Mouse (Mus musculus) adrenal gland, postnatal 4 days (tissue): ENCODE results near the gene Tnni3. TPM values are rescaled to one million over a fixed set of nuclear protein-coding genes. Genes with fewer than 3 reads are reported as not detected.
"Not testable (repeated sequence)": the region's sequence is repeated elsewhere in the genome, so short reads cannot be mapped to it uniquely, and the experiment has no call there.

Source experiments
- DNase-seq, 2 experiments: peaks; one replicate each; pipeline ENCODE4 v3.0.0; 2021 to 2022; ENCODE audit warnings: low spot score in 2 of 2, mixed read lengths in 2 of 2
- long read RNA-seq, 2 experiments: library from polyadenylated mRNA; stranded (forward); transcript quantifications; one replicate each; pipeline ENCODE4 v2.0.0; 2021
- total RNA-seq, 2 experiments: library from RNA; stranded (reverse); gene quantifications; 2 replicates each; pipeline ENCODE4 v1.2.3; 2021

Tnni3 gene
- total RNA-seq, result 1 to 10 TPM; 1.0 to 1.7 TPM
- long read RNA-seq, experiment 1, result 0 reads
- long read RNA-seq, experiment 2, result 0 reads

DNA sequence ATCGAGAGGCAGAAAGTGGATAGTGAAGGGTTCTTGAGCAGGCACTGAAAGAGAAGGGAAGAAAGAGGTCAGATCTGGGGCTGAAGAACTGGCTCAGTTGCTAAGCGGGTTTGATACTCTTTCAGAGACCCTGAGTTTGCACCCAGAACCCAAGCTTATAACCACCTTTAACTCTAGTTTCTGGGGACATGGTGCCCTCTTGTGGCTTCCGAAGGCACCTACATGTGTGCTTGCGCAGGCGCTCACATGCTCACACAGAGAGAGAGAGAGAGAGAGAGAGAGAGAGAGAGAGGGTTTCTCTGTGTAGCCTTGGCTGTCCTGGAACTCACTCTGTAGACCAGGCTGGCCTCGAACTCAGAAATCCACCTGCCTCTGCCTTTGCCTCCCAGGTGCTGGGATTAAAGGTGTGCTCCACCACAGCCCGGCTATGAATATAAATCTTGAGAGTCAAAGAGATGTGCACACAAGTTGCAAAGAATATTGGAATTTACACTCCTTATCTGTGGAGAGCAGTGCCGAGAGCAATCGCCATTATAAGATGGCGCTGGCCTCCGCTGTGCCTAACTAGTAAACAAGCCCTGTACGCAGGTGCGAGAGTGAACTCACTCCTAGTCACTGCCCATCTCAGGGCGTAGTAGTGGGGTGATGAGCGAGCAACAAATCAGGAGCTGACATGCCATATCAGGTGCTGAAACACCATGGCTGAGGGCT lies at the start of gene Tnni3:
TSS of gene Tnni3 (minus strand) at position 18 of the 711 bp plus-strand sequence.
- DNase-seq, result not testable (repeated sequence)

- not testable (repeated sequence) for DNase-seq
Measured at GRCm38 (mm10) chr7:4572361-4572760, 48.3 kb upstream of the Tnni3 start.

DNA sequence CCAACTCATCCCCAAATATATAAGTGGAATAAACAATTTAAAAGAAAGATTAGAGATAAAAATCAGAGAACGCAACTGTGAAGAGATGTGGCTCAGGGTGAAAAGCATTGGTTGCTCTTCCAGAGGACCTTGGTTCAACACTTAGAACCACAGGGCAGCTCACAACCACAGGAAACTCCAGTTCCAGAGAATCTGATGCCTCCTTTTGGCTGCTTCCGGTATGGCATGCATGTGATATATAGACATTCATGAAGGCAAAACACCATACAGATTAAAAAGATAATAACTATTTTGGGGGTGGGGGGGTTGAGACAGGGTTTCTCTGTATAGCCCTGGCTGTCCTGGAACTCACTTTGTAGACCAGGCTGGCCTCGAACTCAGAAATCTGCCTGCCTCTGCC lies 38.6 kb upstream of the Tnni3 start:
- DNase-seq, result no peak

- DNase-seq, result no peak
Measured at GRCm38 (mm10) chr7:4557167-4557560, 33.1 kb upstream of the Tnni3 start.

GRCm38 (mm10) chr7:4556256-4557166 lies 32.5 kb upstream of the Tnni3 start:
- DNase-seq, result peak; percentile 44 to 47

DNA sequence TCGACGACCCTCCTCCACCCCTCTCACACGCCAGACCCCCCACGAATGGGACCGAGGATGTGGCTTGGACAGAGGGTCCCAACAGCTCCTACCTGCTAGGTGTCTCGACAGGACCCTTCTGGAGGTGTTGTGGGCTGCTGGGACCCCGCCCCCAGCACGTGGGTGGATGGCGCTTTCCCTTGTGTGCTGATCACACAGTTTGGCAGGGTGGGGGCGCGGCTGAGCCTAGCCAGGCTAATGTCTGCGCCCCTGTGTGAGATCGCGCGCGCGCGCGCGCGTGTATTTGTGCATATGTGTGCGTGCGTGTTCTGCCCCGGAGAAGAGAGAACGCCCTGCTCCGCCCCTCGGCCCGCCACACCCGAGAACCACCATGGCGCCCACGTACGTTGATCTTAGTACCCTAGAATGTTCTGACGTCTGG lies 23.2 kb upstream of the Tnni3 start, which contains the start of gene Syt5:
TSS of gene Syt5 (minus strand) at position 321 of the 421 bp plus-strand sequence.
- no peak for DNase-seq

DNA sequence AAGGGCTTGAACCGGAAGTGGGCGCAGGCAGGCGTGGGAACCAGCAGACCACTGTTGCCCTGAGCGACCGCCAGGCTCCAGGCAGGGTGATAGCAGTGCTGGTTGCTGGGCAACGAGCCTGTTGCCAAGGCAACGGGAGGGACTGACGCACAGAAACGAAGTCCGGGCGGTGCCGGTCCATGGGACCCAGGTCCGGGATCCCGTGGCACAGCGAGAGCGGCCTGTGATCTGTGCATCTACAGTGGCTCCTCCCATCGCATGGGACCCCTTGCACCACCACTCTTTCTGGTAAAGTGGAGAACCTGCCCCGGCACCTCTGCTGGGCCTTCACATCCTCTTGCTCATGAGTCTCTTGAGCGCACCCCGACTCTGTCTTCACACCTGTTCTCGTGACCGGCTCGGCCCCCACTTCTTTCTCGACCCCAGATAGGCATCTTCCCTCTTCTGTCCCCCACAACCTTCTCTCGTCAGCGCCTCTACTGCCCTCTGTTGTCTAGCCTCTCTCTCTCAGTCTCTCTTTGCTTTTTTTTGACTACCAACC lies 22.6 kb upstream of the Tnni3 start:
- DNase-seq, result peak in 1 of 2 experiments; percentile 44

GRCm38 (mm10) chr7:4546050-4546449 lies 22.0 kb upstream of the Tnni3 start:
- no peak for DNase-seq

GRCm38 (mm10) chr7:4542013-4542412 lies 18.0 kb upstream of the Tnni3 start:
- no peak for DNase-seq

DNA sequence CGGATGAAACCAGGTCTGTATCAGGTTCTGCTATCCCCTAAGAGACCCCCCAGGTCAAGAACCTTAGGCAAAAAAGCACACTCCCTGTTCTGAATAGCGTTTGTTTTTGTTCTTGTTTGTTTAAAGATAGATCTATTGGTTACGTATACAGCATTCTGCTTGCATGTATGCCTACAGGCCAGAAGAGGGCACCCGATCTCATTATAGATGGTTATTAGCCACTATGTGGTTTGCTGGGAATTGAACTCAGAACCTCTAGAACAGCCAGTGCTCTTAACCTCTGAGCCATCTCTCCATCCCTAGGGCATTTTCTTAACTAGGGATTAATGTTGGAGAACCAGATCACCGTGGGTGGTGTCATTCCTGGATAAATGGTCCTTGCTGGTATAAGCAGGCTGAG lies 17.3 kb upstream of the Tnni3 start:
- no peak for DNase-seq

DNA sequence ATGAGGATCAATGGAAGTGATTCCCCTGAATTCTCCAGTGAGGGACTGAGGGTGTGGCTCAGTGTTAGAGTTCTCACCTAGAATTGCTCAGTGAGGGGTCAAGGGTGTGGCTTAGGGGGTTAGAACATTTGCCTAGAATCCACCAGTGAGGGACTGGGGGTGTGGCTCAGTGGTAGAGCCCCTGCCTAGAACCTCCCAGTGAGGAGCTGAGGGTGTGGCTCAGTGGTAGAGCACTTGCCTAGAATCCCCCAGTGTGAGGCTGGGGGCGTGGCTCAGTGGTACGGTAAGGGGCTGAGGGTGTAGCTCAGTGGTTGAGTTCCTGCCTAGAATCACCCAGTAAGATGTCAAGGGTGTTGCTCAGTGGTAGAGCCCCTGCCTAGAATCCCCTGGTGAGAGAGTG lies 15.0 kb upstream of the Tnni3 start:
- no peak for DNase-seq

- no peak for DNase-seq
Measured at GRCm38 (mm10) chr7:4537181-4537580, 13.2 kb upstream of the Tnni3 start.

DNA sequence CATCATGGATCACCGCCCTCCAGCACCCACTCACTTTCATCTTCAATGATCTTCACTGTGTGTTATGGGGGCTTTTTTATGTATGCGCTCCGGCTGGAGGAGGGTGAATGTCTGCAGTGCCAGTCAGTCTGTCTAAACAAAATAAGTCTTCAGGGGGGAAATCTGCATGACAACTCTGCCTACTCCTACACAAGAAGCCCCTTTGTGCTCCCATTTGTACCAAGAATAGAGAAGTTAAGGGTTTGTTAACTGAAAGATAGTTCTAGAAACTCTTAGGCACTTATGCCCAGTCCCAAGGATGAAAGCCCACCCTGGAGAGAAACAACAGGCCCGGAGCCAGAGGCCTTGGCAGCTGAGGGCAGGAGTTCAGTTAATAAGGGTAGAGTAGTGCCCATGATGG lies 12.3 kb upstream of the Tnni3 start:
- DNase-seq, result no peak

GRCm38 (mm10) chr7:4532005-4532729 lies 8.1 kb upstream of the Tnni3 start, which contains the start of gene Dnaaf3:
Gene Dnaaf3 (minus strand): TSS chr7:4532453.
- peak in 1 of 2 experiments; percentile 57 for DNase-seq

DNA sequence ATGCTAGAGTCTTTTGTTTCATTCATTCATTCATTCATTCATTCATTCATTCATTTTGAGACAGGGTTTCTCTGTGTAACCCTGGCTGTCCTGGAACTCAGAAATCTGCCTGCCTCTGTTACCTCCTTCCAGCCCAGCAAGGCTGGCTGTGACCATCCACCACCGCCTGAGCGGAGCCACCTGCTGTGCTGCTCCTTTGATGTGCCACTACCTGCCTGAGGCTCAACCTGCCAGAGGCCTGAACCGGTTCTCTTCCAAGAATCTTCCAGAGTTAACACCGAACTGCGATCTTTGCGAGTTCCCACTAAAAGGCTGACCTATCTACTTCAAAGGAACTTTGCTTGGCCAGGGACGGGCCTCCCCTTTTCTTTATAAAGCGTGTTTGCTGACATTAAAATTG lies 6.1 kb upstream of the Tnni3 start:
- not testable (repeated sequence) for DNase-seq

DNA sequence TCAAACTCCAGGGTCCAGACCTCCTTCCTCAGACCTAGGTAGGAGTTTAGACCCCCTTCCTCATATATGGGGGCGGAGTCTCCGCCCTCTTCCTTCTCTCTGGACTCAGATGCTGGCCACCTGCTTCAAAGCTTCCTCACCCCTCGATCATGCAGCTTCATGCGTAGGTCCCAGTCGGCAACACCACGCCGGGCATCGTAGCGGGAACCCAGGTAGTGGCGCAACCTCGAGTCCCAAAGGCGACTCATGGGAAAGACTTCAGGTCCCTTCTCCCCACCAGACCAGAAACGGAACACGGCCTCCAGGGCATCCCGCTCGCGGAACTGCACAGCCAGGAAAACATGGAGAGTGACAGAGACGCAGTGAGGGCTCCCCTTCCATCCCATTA lies 3.3 kb upstream of the Tnni3 start:
- DNase-seq, result no peak

- DNase-seq, result peak in 1 of 2 experiments; percentile 32
Measured at GRCm38 (mm10) chr7:4526341-4527301, 2.6 kb upstream of the Tnni3 start.

GRCm38 (mm10) chr7:4523205-4524130 lies 561 bp downstream of the Tnni3 start:
- no peak for DNase-seq

GRCm38 (mm10) chr7:4522292-4522691 lies 1.7 kb downstream of the Tnni3 start:
- no peak for DNase-seq
